Mouse (Mus musculus) B cell, adult 2 months (primary cell): ENCODE measurements around the gene Hsf2bp.

Experiments
- DNase-seq, 2 experiments: peaks; one replicate each; pipeline ENCODE4 v3.0.0; 2022

Gene Hsf2bp

GRCm38 (mm10) chr17:32031684-32032083 is 4.5 kb downstream of the Hsf2bp start:
- no peak for DNase-seq

GRCm38 (mm10) chr17:32028301-32028700 is 7.8 kb downstream of the Hsf2bp start:
- no peak for DNase-seq

- DNase-seq, result no peak
Observed at GRCm38 (mm10) chr17:32027666-32028065, 8.5 kb downstream of the Hsf2bp start.

- peak; percentile 73 to 75 for DNase-seq
Observed at GRCm38 (mm10) chr17:32025386-32025785, 10.8 kb downstream of the Hsf2bp start.

GRCm38 (mm10) chr17:32024671-32025073 is 11.5 kb downstream of the Hsf2bp start:
- DNase-seq, result no peak

GRCm38 (mm10) chr17:32023088-32023487 is 13.1 kb downstream of the Hsf2bp start:
- DNase-seq, result no peak

GRCm38 (mm10) chr17:32022551-32022950 is 13.6 kb downstream of the Hsf2bp start:
- DNase-seq, result no peak

GRCm38 (mm10) chr17:32021981-32022380 is 14.2 kb downstream of the Hsf2bp start:
- DNase-seq, result no peak

- DNase-seq, result no peak
Observed at GRCm38 (mm10) chr17:32018127-32018894, 17.8 kb downstream of the Hsf2bp start.

GRCm38 (mm10) chr17:32016481-32016880 is 19.7 kb downstream of the Hsf2bp start:
- DNase-seq, result no peak

- no peak for DNase-seq
Observed at GRCm38 (mm10) chr17:32013659-32014058, 22.5 kb downstream of the Hsf2bp start.

- DNase-seq, result no peak
Observed at GRCm38 (mm10) chr17:32012254-32012653, 23.9 kb downstream of the Hsf2bp start.

GRCm38 (mm10) chr17:32011694-32012093 is 24.5 kb downstream of the Hsf2bp start:
- DNase-seq, result peak in 1 of 2 experiments; percentile 14

- DNase-seq, result no peak
Observed at GRCm38 (mm10) chr17:32006800-32007199, 29.3 kb downstream of the Hsf2bp start.

GRCm38 (mm10) chr17:32003251-32003650 is 32.9 kb downstream of the Hsf2bp start:
- DNase-seq, result no peak

GRCm38 (mm10) chr17:31998351-31998750 is 37.8 kb downstream of the Hsf2bp start:
- DNase-seq, result no peak

GRCm38 (mm10) chr17:31996331-31996730 is 39.8 kb downstream of the Hsf2bp start:
- DNase-seq, result no peak

GRCm38 (mm10) chr17:31995784-31996183 is 40.4 kb downstream of the Hsf2bp start:
- no peak for DNase-seq

GRCm38 (mm10) chr17:31994132-31994531 is 42.0 kb downstream of the Hsf2bp start:
- DNase-seq, result no peak

- DNase-seq, result no peak
Observed at GRCm38 (mm10) chr17:31993354-31993753, 42.8 kb downstream of the Hsf2bp start.

- DNase-seq, result no peak
Observed at GRCm38 (mm10) chr17:31992004-31992403, 44.1 kb downstream of the Hsf2bp start.

- DNase-seq, result no peak
Observed at GRCm38 (mm10) chr17:31989035-31989434, 47.1 kb downstream of the Hsf2bp start.

GRCm38 (mm10) chr17:31986915-31987314 is 49.2 kb downstream of the Hsf2bp start:
- DNase-seq, result no peak

GRCm38 (mm10) chr17:31983491-31983890 is 52.7 kb downstream of the Hsf2bp start:
- DNase-seq, result no peak
